Mouse (Mus musculus): ENCODE results near the gene Gprasp1. TPM values are rescaled to one million over a fixed set of nuclear protein-coding genes. Genes with fewer than 3 reads are reported as not detected.
A peak's percentile ranks its signal among the peaks of the same experiment; 100 is the strongest.
"Not testable (repeated sequence)": the region's sequence is repeated elsewhere in the genome, so short reads cannot be mapped to it uniquely, and the experiment has no call there.

Gprasp1 gene
- polyA plus RNA-seq, 1 experiment = 20.3 TPM

DNA sequence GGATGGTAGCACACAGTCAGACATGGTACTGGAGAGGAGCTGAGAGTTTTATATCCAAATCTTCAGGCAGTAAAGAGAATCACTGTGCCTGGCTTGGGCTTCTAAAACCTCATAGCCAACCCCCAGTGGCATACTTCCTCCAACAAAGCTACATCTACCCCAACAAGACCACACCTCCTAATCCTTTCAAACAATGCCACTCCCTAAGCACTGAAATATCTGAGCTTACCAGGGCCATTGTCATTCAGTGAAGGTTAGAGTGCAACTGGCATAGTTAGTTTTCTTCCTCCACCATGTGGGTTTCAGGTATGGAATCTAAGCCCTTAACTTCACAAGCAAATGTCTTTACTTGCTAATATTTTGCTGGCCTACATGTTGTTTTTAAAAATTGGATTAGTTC lies 49.0 kb downstream of the Gprasp1 start:
- H3K4me1 ChIP-seq (replicated peaks; ENCODE audit: control insufficient read depth, insufficient read depth, low read length) = peaks cover 5% of the 10 kb centered on the region
- no peak overlapping the region for H3K27ac ChIP-seq (ENCODE audit: control insufficient read depth, insufficient read depth, low read length)
- no peak for TF ChIP-seq POLR2A (IDR thresholded peaks at IDR 0.05; ENCODE audit: control insufficient read depth, extremely low read depth, insufficient read depth, low read length, poor library complexity)
- TF ChIP-seq CTCF (IDR thresholded peaks at IDR 0.05; ENCODE audit: borderline replicate concordance, control insufficient read depth, extremely low read depth, insufficient read depth, low read length, poor library complexity) = no peak
- DNase-seq = no peak
- no peaks in the 10 kb centered on the region for H3K27me3 ChIP-seq (ENCODE audit: control insufficient read depth, insufficient read depth, low read length)
- H3K36me3 ChIP-seq (ENCODE audit: control insufficient read depth, insufficient read depth, low read length) = no peaks in the 10 kb centered on the region
- H3K4me3 ChIP-seq (ENCODE audit: control insufficient read depth, insufficient read depth, low read length) = no peak overlapping the region

DNA sequence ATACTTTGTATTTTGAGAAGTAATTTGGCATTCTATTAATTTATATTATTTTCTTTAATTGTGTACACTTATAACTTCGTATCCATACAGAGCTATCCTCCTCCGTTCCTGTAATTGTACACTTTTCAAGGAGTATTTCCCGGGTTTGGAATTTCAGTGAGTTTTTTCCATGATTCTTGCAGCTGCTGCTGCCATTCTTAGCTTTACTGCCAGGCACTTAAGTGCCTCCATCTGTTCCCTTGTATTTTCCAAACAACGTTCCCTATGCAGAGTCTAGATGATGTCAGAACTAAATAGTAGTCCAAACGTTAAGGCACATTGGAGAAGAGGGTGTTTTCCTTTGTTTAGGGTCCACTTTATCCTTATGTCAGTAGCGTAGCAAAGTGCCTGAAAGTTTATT lies 49.8 kb downstream of the Gprasp1 start:
- Histone ChIP-seq H3K4me3 (ENCODE audit: control insufficient read depth, insufficient read depth, low read length) (no peak overlapping the region), H3K4me1 (replicated peaks; ENCODE audit: control insufficient read depth, insufficient read depth, low read length) (peaks cover 5% of the 10 kb centered on the region), H3K27me3 (ENCODE audit: control insufficient read depth, insufficient read depth, low read length) (no peaks in the 10 kb centered on the region), H3K27ac (ENCODE audit: control insufficient read depth, insufficient read depth, low read length) (no peak overlapping the region), H3K36me3 (ENCODE audit: control insufficient read depth, insufficient read depth, low read length) (no peaks in the 10 kb centered on the region)
- no peak for DNase-seq
- TF ChIP-seq POLR2A (IDR thresholded peaks at IDR 0.05; ENCODE audit: control insufficient read depth, extremely low read depth, insufficient read depth, low read length, poor library complexity) (no peak), CTCF (IDR thresholded peaks at IDR 0.05; ENCODE audit: borderline replicate concordance, control insufficient read depth, extremely low read depth, insufficient read depth, low read length, poor library complexity) (no peak)
- WGBS = 91% methylated on average over 6 of the region's 6 CpGs

GRCm38 (mm10) chrX:135795591-135796304 lies 53.2 kb downstream of the Gprasp1 start:
- H3K4me3 ChIP-seq (ENCODE audit: control insufficient read depth, insufficient read depth, low read length) = peak overlapping the region; percentile 66
- DNase-seq = peak; percentile 66
- not testable (repeated sequence) for H3K27ac ChIP-seq (ENCODE audit: control insufficient read depth, insufficient read depth, low read length); H3K27me3 ChIP-seq (ENCODE audit: control insufficient read depth, insufficient read depth, low read length); H3K36me3 ChIP-seq (ENCODE audit: control insufficient read depth, insufficient read depth, low read length); H3K4me1 ChIP-seq (replicated peaks; ENCODE audit: control insufficient read depth, insufficient read depth, low read length)
- WGBS = 3% methylated on average over 25 of the region's 27 CpGs

- H3K36me3 ChIP-seq (ENCODE audit: control insufficient read depth, insufficient read depth, low read length); H3K27me3 ChIP-seq (ENCODE audit: control insufficient read depth, insufficient read depth, low read length); H3K4me1 ChIP-seq (replicated peaks; ENCODE audit: control insufficient read depth, insufficient read depth, low read length); H3K27ac ChIP-seq (ENCODE audit: control insufficient read depth, insufficient read depth, low read length): not testable (repeated sequence)
- peak overlapping the region; percentile 66 for H3K4me3 ChIP-seq (ENCODE audit: control insufficient read depth, insufficient read depth, low read length)
- DNase-seq = peak; percentile 8
- WGBS = 1% methylated on average over 26 of the region's 26 CpGs
Observed at GRCm38 (mm10) chrX:135796305-135797211, 54.0 kb downstream of the Gprasp1 start.

- not testable (repeated sequence) for H3K27ac ChIP-seq (ENCODE audit: control insufficient read depth, insufficient read depth, low read length); H3K4me1 ChIP-seq (replicated peaks; ENCODE audit: control insufficient read depth, insufficient read depth, low read length); H3K36me3 ChIP-seq (ENCODE audit: control insufficient read depth, insufficient read depth, low read length); H3K27me3 ChIP-seq (ENCODE audit: control insufficient read depth, insufficient read depth, low read length)
- DNase-seq = peak; percentile 43
- 35% methylated on average over 3 of the region's 5 CpGs for WGBS
- H3K4me3 ChIP-seq (ENCODE audit: control insufficient read depth, insufficient read depth, low read length) = peak within 1 kb of the TSS; percentile 66
Observed at GRCm38 (mm10) chrX:135797212-135797644, 54.7 kb downstream of the Gprasp1 start, which contains the start of gene Bhlhb9. TSS of gene Bhlhb9 (plus strand) at chrX:135797594.

DNA sequence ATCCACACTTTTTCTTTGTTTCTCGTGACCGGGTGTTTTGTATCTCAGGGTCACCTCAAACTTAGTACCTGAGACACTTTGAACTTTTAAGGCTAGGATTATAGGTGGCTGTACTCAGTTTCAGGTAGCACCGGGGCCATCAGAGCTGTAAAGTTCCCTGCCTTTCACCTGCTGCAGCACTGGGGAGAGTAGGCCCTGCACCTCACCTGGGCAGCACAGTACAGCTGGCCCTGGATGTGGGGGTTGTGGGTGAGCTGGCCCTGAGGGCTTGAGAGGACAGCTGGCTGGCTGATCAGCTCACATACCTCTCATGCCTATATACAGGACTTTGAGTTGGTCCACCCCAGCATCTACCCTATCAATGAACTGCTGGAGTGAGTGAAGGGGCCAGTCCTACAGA lies 61.6 kb downstream of the Gprasp1 start:
- no peak for DNase-seq
- 89% methylated on average over 3 of the region's 3 CpGs for WGBS
- H3K27ac ChIP-seq (ENCODE audit: control insufficient read depth, insufficient read depth, low read length) = no peak overlapping the region
- no peak overlapping the region for H3K4me3 ChIP-seq (ENCODE audit: control insufficient read depth, insufficient read depth, low read length)
- 0 out of 2 replicates have a peak, but pooled peaks cover 3% of the 10 kb centered on the region for H3K36me3 ChIP-seq (ENCODE audit: control insufficient read depth, insufficient read depth, low read length)
- H3K4me1 ChIP-seq (replicated peaks; ENCODE audit: control insufficient read depth, insufficient read depth, low read length) = no peaks in the 10 kb centered on the region
- H3K27me3 ChIP-seq (ENCODE audit: control insufficient read depth, insufficient read depth, low read length) = no peaks in the 10 kb centered on the region
- TF ChIP-seq POLR2A (IDR thresholded peaks at IDR 0.05; ENCODE audit: control insufficient read depth, extremely low read depth, insufficient read depth, low read length, poor library complexity) = no peak
- no peak for TF ChIP-seq CTCF (IDR thresholded peaks at IDR 0.05; ENCODE audit: borderline replicate concordance, control insufficient read depth, extremely low read depth, insufficient read depth, low read length, poor library complexity)

- H3K36me3 ChIP-seq (ENCODE audit: control insufficient read depth, insufficient read depth, low read length) = no peaks in the 10 kb centered on the region
- DNase-seq = peak; percentile 35
- H3K4me1 ChIP-seq (replicated peaks; ENCODE audit: control insufficient read depth, insufficient read depth, low read length) = no peaks in the 10 kb centered on the region
- WGBS = 10% methylated on average over 1 of the region's 1 CpGs
- no peak overlapping the region for H3K4me3 ChIP-seq (ENCODE audit: control insufficient read depth, insufficient read depth, low read length)
- no peaks in the 10 kb centered on the region for H3K27me3 ChIP-seq (ENCODE audit: control insufficient read depth, insufficient read depth, low read length)
- no peak overlapping the region for H3K27ac ChIP-seq (ENCODE audit: control insufficient read depth, insufficient read depth, low read length)
- TF ChIP-seq CTCF (IDR thresholded peaks at IDR 0.05; ENCODE audit: borderline replicate concordance, control insufficient read depth, extremely low read depth, insufficient read depth, low read length, poor library complexity) = no peak
- TF ChIP-seq POLR2A (IDR thresholded peaks at IDR 0.05; ENCODE audit: control insufficient read depth, extremely low read depth, insufficient read depth, low read length, poor library complexity) = no peak
Observed at GRCm38 (mm10) chrX:135805780-135806179, 63.2 kb downstream of the Gprasp1 start.

DNA sequence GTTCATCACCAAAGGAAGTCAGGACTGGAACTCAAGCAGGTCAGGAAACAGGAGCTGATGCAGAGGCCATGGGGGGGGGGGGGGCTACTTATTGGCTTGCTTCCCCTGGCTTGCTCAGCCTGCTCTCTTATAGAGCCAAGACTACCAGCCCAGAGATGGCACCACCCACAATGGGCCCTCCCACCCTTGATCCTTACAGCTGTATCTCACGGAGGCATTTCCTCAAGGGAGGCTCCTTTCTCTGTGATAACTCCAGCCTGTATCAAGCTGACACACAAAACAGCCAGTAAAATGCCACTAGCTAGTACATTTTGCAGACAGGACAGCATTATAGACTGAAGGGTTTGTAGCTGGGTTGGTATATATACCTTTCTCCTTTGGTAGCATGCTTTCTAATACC lies 93.4 kb downstream of the Gprasp1 start:
- H3K4me1 ChIP-seq (replicated peaks; ENCODE audit: control insufficient read depth, insufficient read depth, low read length); H3K27me3 ChIP-seq (ENCODE audit: control insufficient read depth, insufficient read depth, low read length); DNase-seq; H3K27ac ChIP-seq (ENCODE audit: control insufficient read depth, insufficient read depth, low read length); H3K4me3 ChIP-seq (ENCODE audit: control insufficient read depth, insufficient read depth, low read length); H3K36me3 ChIP-seq (ENCODE audit: control insufficient read depth, insufficient read depth, low read length): not testable (repeated sequence)
- WGBS = 53% methylated on average over 1 of the region's 1 CpGs

Measured in thymus, adult 2 months (tissue).